In the genomic region with DNA sequence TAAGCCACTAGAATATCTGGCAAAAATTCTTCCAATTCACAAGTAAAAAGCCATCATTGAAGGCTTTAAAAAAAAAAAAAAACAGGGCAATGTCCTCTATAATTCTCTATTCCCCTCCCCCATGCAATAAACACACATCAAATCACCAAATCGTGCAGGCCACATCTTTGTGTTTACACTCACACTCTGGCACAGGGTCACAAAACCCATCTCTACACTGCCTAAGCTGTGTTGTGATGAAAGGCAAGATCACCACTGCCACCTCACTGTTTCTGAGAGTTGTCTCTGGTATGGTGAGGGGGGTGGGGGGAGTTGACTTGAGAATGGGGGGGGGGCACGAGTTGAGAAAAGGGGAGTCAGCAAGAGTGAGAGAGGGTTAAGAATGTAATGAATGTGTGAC, we compare ENCODE assay signal across 36 mouse cellular contexts. TPM values are rescaled to one million over a fixed set of nuclear protein-coding genes. Genes with fewer than 3 reads are reported as not detected.
"Had no signal": no experiment of that assay in that cellular context is flagged by ENCODE, and none has a peak within 500 bp of the region (broad histone marks: within the 10 kb centered on the region; RNA-seq: fewer than 3 reads in every experiment).

No protein-coding gene starts in this region.

- H3K36me3 ChIP-seq: heart, embryonic 10.5 days; heart, embryonic 13.5 days; heart, embryonic 15.5 days; hindbrain, embryonic 10.5 days; hindbrain, embryonic 12.5 days; hindbrain, embryonic 13.5 days; hindbrain, embryonic 15.5 days; intestine, embryonic 15.5 days; kidney, embryonic 15.5 days had no signal

- H3K4me1 ChIP-seq: heart, embryonic 13.5 days; heart, embryonic 15.5 days; hindbrain, embryonic 10.5 days; hindbrain, embryonic 12.5 days; hindbrain, embryonic 13.5 days; hindbrain, embryonic 15.5 days; intestine, embryonic 15.5 days; kidney, embryonic 15.5 days had no signal

- H3K4me2 ChIP-seq: heart, embryonic 11.5 days; heart, embryonic 13.5 days; heart, embryonic 15.5 days; hindbrain, embryonic 12.5 days; hindbrain, embryonic 13.5 days; hindbrain, embryonic 14.5 days; hindbrain, embryonic 15.5 days; intestine, embryonic 15.5 days; kidney, embryonic 15.5 days had no signal

- H3K27me3 ChIP-seq: heart, embryonic 13.5 days; heart, embryonic 15.5 days; hindbrain, embryonic 12.5 days; hindbrain, embryonic 13.5 days; hindbrain, embryonic 15.5 days; intestine, embryonic 15.5 days; kidney, embryonic 15.5 days had no signal

- H3K27ac ChIP-seq: heart, adult 2 months; heart, embryonic 10.5 days; heart, embryonic 13.5 days; heart, embryonic 15.5 days; hindbrain, embryonic 10.5 days; hindbrain, embryonic 12.5 days; hindbrain, embryonic 13.5 days; hindbrain, embryonic 14.5 days; hindbrain, embryonic 15.5 days; hindbrain, postnatal 0 days; intestine, embryonic 15.5 days; kidney, embryonic 15.5 days; kidney, postnatal 0 days; layer of hippocampus, adult 2 months had no signal

- H3K4me3 ChIP-seq: heart, adult 2 months; heart, embryonic 10.5 days; heart, embryonic 13.5 days; heart, embryonic 15.5 days; hindbrain, embryonic 10.5 days; hindbrain, embryonic 12.5 days; hindbrain, embryonic 13.5 days; hindbrain, embryonic 15.5 days; intestine, embryonic 15.5 days; kidney, embryonic 15.5 days; layer of hippocampus, adult 2 months had no signal

- H3K9me3 ChIP-seq: heart, embryonic 10.5 days; heart, embryonic 13.5 days; heart, embryonic 15.5 days; hindbrain, embryonic 10.5 days; hindbrain, embryonic 12.5 days; hindbrain, embryonic 13.5 days; hindbrain, embryonic 15.5 days; intestine, embryonic 15.5 days; kidney, embryonic 15.5 days had no signal

- H3K9ac ChIP-seq: heart, embryonic 13.5 days; heart, embryonic 15.5 days; hindbrain, embryonic 12.5 days; hindbrain, embryonic 13.5 days; hindbrain, embryonic 14.5 days; hindbrain, embryonic 15.5 days; intestine, embryonic 15.5 days; kidney, embryonic 15.5 days had no signal

- ATAC-seq: hindbrain, embryonic 16.5 days; hindbrain, postnatal 0 days; inflammation-experienced regulatory T-cells, adult 6 months; intestine, embryonic 15.5 days; intestine, embryonic 16.5 days; intestine, postnatal 0 days had no signal

- DNase-seq: heart, adult 2 months; heart, postnatal 10 days; heart, postnatal 14 days; heart, postnatal 36 days; heart, postnatal 4 days; kidney, adult 11 months; kidney, adult 18-20 months; kidney, adult 2 months; kidney, adult 8-10 months; kidney, adult 9 months; kidney, postnatal 10 days; kidney, postnatal 14 days; kidney, postnatal 25 days; kidney, postnatal 36 days; kidney, postnatal 4 days; layer of hippocampus, adult 9-11 months; layer of hippocampus, postnatal 36 days had no signal

RNA-seq across cellular contexts. Expression of a gene that starts 33.4 kb away (rescaled TPM):
- polyA plus RNA-seq: heart, embryonic 13.5 days; kidney, adult 2 months; large intestine, adult 2 months had no signal
